Mouse (Mus musculus) hindbrain, embryonic 11.5 days (tissue): ENCODE measurements around the gene Fam222b. TPM values are rescaled to one million over a fixed set of nuclear protein-coding genes. Genes with fewer than 3 reads are reported as not detected.
"Not testable (repeated sequence)": the region's sequence is repeated elsewhere in the genome, so short reads cannot be mapped to it uniquely, and the experiment has no call there.

Experiments used
- ATAC-seq: fragments of 200-750 bp; cut with Nextera tagmentation; 2 replicates; pipeline ENCODE4 v1.8.0; 2017; ENCODE audit warnings: mild to moderate bottlenecking, moderate TSS enrichment, moderate library complexity; ENCODE audit not compliant: low FRiP score
- DNase-seq: peaks from one replicate; pipeline ENCODE4 v3.0.0-alpha.2; 2015; ENCODE audit warnings: low spot score
- H3K27ac ChIP-seq: fragments of 300-500 bp; sonication (generic); 2 replicates; pipeline ENCODE4 v1.5.1; 2014; ENCODE audit warnings: mild to moderate bottlenecking, low read depth, low read length
- H3K27me3 ChIP-seq: fragments of 300-500 bp; sonication (generic); 2 replicates; pipeline ENCODE4 v1.6.1; 2014; ENCODE audit warnings: mild to moderate bottlenecking, low read length, moderate library complexity, mixed read lengths; ENCODE audit not compliant: control insufficient read depth, insufficient read depth
- H3K36me3 ChIP-seq: fragments of 300-500 bp; sonication (generic); 2 replicates; pipeline ENCODE4 v1.6.1; 2014; ENCODE audit warnings: mild to moderate bottlenecking, low read length, moderate library complexity, mixed read lengths; ENCODE audit not compliant: control insufficient read depth, insufficient read depth
- H3K4me1 ChIP-seq: fragments of 300-500 bp; sonication (generic); replicated peaks from 2 replicates; pipeline ENCODE4 v1.6.1; 2014; ENCODE audit warnings: low read length, mixed read lengths; ENCODE audit not compliant: control insufficient read depth, insufficient read depth
- H3K4me2 ChIP-seq: fragments of 300-500 bp; sonication (generic); replicated peaks from 2 replicates; pipeline ENCODE4 v1.6.1; 2014; ENCODE audit warnings: mild to moderate bottlenecking, low read depth, low read length
- H3K4me3 ChIP-seq: fragments of 300-500 bp; sonication (generic); 2 replicates; pipeline ENCODE4 v1.5.1; 2014; ENCODE audit warnings: low read depth, low read length
- H3K9ac ChIP-seq: fragments of 300-500 bp; sonication (generic); 2 replicates; pipeline ENCODE4 v1.6.1; 2014; ENCODE audit warnings: low read depth, low read length
- H3K9me3 ChIP-seq: fragments of 300-500 bp; sonication (generic); 2 replicates; pipeline ENCODE4 v1.6.1; 2016; ENCODE audit warnings: low read length; ENCODE audit not compliant: control insufficient read depth
- WGBS: fragments of 180-500 bp; shearing (Covaris S2); extraction: QIAGEN DNeasy Blood & Tissue Kit; methylation state at CpG from one replicate; pipeline ENCODE4 v1.1.7; 2014; 5-methylcytosine and 5-hydroxymethylcytosine counted together
- polyA plus RNA-seq: library from polyadenylated mRNA; unstranded; fragments of >200 nt; fragmentation: Nextera tagmentation; extraction: Ambion mirVana; gene quantifications from 2 replicates; pipeline ENCODE4 v1.2.1, GENCODE M21; 2014

Fam222b gene
- polyA plus RNA-seq, 1 experiment from 2014 or later = 24.4 TPM

- H3K4me3 ChIP-seq, H3K4me2 ChIP-seq, DNase-seq, H3K27ac ChIP-seq, H3K9ac ChIP-seq, H3K4me1 ChIP-seq, H3K9me3 ChIP-seq, H3K27me3 ChIP-seq, H3K36me3 ChIP-seq, ATAC-seq: not testable (repeated sequence)
- 93% methylated on average over 7 of the region's 7 CpGs for WGBS
Observed at GRCm38 (mm10) chr11:78135314-78135713, 40.9 kb downstream of the Fam222b start.

DNA sequence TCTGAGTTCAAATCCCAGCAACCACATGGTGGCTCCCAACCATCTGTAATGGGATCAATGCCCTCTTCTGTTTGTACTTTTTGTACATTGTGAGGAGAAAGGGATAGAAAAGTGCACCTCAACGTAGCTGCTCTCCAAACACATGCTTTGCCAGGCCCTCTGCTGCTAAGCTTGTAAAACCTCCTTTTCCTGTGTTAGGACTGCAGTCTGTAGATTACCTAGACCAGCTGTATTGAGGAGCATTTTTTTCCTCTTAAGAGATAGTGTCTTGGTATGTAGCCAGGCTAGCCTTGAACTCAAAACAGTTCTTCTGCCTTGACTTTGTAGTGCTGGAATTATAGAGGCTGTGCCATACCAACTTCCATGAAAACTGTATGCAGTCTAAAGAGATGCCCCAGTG lies 41.7 kb downstream of the Fam222b start:
- ATAC-seq (no peak), DNase-seq (no peak)
- Histone ChIP-seq H3K36me3 (no peaks in the 10 kb centered on the region), H3K9me3 (no peaks in the 10 kb centered on the region), H3K4me2 (no peak overlapping the region), H3K27ac (no peak overlapping the region), H3K4me1 (no peaks in the 10 kb centered on the region), H3K27me3 (no peaks in the 10 kb centered on the region), H3K9ac (no peak overlapping the region), H3K4me3 (no peak overlapping the region)
- 87% methylated on average over 1 of the region's 1 CpGs for WGBS

- ATAC-seq = no peak
- Histone ChIP-seq H3K4me1 (no peaks in the 10 kb centered on the region), H3K27ac (no peak overlapping the region), H3K9ac (no peak overlapping the region), H3K27me3 (no peaks in the 10 kb centered on the region), H3K4me3 (no peak overlapping the region), H3K4me2 (no peak overlapping the region), H3K9me3 (no peaks in the 10 kb centered on the region), H3K36me3 (no peaks in the 10 kb centered on the region)
- no peak for DNase-seq
- WGBS = 82% methylated on average over 4 of the region's 4 CpGs
Observed at GRCm38 (mm10) chr11:78137584-78137983, 43.1 kb downstream of the Fam222b start.

- Histone ChIP-seq H3K27me3 (no peaks in the 10 kb centered on the region), H3K9ac (no peak overlapping the region), H3K4me1 (no peaks in the 10 kb centered on the region), H3K9me3 (no peaks in the 10 kb centered on the region), H3K4me3 (no peak overlapping the region), H3K36me3 (no peaks in the 10 kb centered on the region), H3K4me2 (no peak overlapping the region), H3K27ac (no peak overlapping the region)
- DNase-seq (no peak), ATAC-seq (no peak)
- 90% methylated on average over 3 of the region's 3 CpGs for WGBS
Observed at GRCm38 (mm10) chr11:78138023-78138422, 43.6 kb downstream of the Fam222b start.

GRCm38 (mm10) chr11:78140665-78141064 lies 46.2 kb downstream of the Fam222b start:
- H3K4me3 ChIP-seq = no peak overlapping the region
- H3K27me3 ChIP-seq = no peaks in the 10 kb centered on the region
- ATAC-seq (no peak), DNase-seq (no peak)
- 0 out of 2 replicates have a peak, but pooled peaks cover 2% of the 10 kb centered on the region for H3K36me3 ChIP-seq
- H3K27ac ChIP-seq = no peak overlapping the region
- no peaks in the 10 kb centered on the region for H3K4me1 ChIP-seq
- no peak overlapping the region for H3K4me2 ChIP-seq
- WGBS = 84% methylated on average over 5 of the region's 5 CpGs
- H3K9ac ChIP-seq = no peak overlapping the region
- no peaks in the 10 kb centered on the region for H3K9me3 ChIP-seq

- no peak overlapping the region for H3K27ac ChIP-seq
- no peak overlapping the region for H3K4me3 ChIP-seq
- H3K27me3 ChIP-seq = no peaks in the 10 kb centered on the region
- 84% methylated on average over 2 of the region's 2 CpGs for WGBS
- ATAC-seq = no peak
- H3K9ac ChIP-seq = no peak overlapping the region
- H3K36me3 ChIP-seq = 0 out of 2 replicates have a peak, but pooled peaks cover 2% of the 10 kb centered on the region
- no peak for DNase-seq
- H3K4me2 ChIP-seq = no peak overlapping the region
- H3K9me3 ChIP-seq = no peaks in the 10 kb centered on the region
- no peaks in the 10 kb centered on the region for H3K4me1 ChIP-seq
Observed at GRCm38 (mm10) chr11:78143520-78143919, 49.1 kb downstream of the Fam222b start.

DNA sequence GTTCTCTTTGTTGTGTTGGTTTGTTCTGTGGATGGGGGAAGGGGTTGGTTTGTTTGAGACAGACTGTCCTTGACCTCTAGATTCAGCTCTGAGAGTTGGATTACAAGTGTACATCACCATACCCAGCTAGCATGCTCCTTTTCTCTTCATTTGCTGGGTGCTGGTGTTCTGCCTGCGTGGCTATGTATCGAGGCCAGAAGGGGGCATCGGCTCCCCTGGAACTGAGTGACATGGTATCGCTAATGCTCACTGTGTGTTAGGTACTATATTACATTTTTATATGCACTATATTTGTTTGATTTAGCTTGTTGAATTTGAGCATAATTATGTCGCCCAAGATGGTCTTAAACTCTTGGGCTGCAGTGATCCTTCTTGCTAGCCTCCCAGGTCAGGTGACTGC lies 51.7 kb downstream of the Fam222b start:
- no peaks in the 10 kb centered on the region for H3K27me3 ChIP-seq
- H3K27ac ChIP-seq = no peak overlapping the region
- peaks cover 7% of the 10 kb centered on the region for H3K36me3 ChIP-seq
- no peak overlapping the region for H3K9ac ChIP-seq
- no peaks in the 10 kb centered on the region for H3K4me1 ChIP-seq
- ATAC-seq (no peak), DNase-seq (no peak)
- no peak overlapping the region for H3K4me3 ChIP-seq
- H3K9me3 ChIP-seq = no peaks in the 10 kb centered on the region
- no peak overlapping the region for H3K4me2 ChIP-seq
- 80% methylated on average over 5 of the region's 5 CpGs for WGBS

DNA sequence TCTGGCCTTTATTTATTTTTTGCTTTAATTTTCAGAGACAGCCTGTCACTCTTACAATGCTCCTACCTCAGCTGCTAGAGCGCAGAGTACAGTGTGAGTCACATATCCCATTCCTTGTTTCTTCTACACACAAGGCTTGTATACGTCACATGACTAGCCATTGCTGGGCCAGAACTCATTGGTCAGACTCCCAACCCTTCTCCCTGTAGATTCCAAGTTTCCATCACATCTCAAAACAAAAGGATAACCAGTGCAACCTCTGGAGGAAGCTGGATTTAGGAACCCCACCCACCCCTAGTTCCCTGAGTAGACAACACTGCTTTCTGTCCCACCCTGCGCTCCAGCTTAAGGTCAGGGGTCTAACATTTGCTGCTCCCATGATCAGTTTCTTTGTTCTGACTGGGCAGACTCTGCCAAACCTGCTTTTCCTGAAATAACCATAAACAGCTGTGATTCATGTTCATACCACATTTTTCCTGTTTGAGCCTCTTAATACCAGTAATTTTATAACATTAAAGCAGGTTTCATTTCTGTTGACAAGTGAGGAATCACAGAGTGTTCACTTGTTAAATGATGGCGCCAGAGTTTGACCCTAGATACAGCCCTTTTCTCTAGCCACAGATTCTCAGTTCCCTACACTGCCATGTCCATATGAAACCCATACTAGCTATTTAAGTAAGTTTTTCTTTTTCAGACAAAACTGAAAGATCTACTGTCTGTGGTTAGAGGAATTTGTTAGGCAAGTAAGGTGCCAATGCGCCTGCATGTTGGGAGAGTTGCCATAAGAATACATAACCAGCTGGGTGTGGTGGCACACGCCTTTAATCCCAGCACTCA lies 52.5 kb downstream of the Fam222b start:
- no peaks in the 10 kb centered on the region for H3K4me1 ChIP-seq
- no peak overlapping the region for H3K4me3 ChIP-seq
- H3K27me3 ChIP-seq = no peaks in the 10 kb centered on the region
- H3K9me3 ChIP-seq = no peaks in the 10 kb centered on the region
- ATAC-seq (no peak), DNase-seq (no peak)
- 94% methylated on average over 6 of the region's 6 CpGs for WGBS
- H3K9ac ChIP-seq = no peak overlapping the region
- peaks cover 7% of the 10 kb centered on the region for H3K36me3 ChIP-seq
- no peak overlapping the region for H3K27ac ChIP-seq
- no peak overlapping the region for H3K4me2 ChIP-seq

- Histone ChIP-seq H3K4me1 (no peaks in the 10 kb centered on the region), H3K4me2 (no peak overlapping the region), H3K9me3 (no peaks in the 10 kb centered on the region), H3K9ac (no peak overlapping the region), H3K4me3 (no peak overlapping the region), H3K27ac (no peak overlapping the region), H3K36me3 (peaks cover 7% of the 10 kb centered on the region), H3K27me3 (no peaks in the 10 kb centered on the region)
- 15% methylated on average over 1 of the region's 1 CpGs for WGBS
- no peak for ATAC-seq
- DNase-seq = no peak
Observed at GRCm38 (mm10) chr11:78151161-78151560, 56.7 kb downstream of the Fam222b start.
